9 mouse cellular contexts compared by ENCODE assay signal in genomic region chr4:56802669-56803150, GRCm38 (mm10). TPM values are rescaled to one million over a fixed set of nuclear protein-coding genes. Genes with fewer than 3 reads are reported as not detected.
DNase-seq lines count a peak whose midpoint lies in the region; ATAC-seq and TF ChIP-seq lines count a peak whose summit lies in the region.
"Had no signal": no experiment of that assay in that cellular context is flagged by ENCODE, and none has a peak within 500 bp of the region (broad histone marks: within the 10 kb centered on the region; RNA-seq: fewer than 3 reads in every experiment).

No protein-coding gene starts in this region.

- peak overlapping the region; percentile 89 for H3K9ac ChIP-seq in heart, embryonic 15.5 days
- peak overlapping the region; percentile 78 for H3K9ac ChIP-seq in midbrain, embryonic 14.5 days (replicated peaks; ENCODE audit: low read length)

- WGBS in heart, embryonic 15.5 days = 2% methylated on average over 25 of the region's 25 CpGs
- 3% methylated on average over 25 of the region's 25 CpGs for WGBS in midbrain, embryonic 14.5 days

- peak overlapping the region; percentile 96 for H3K4me3 ChIP-seq in heart, embryonic 15.5 days
- H3K4me3 ChIP-seq in bone marrow macrophage, adult 2 months (ENCODE audit: insufficient read depth, low read length) = peak overlapping the region; percentile 78
- H3K4me3 ChIP-seq in midbrain, embryonic 14.5 days (replicated peaks; ENCODE audit: low read depth, low read length) = peak overlapping the region; percentile 94

- intact Hi-C loops in heart, postnatal 36 days (cut with DNase I) = no loop called here

- H3K4me1 ChIP-seq in heart, embryonic 15.5 days (replicated peaks) = peaks cover 21% of the 10 kb centered on the region
- peaks cover 6% of the 10 kb centered on the region for H3K4me1 ChIP-seq in bone marrow macrophage, adult 2 months (ENCODE audit: control insufficient read depth, insufficient read depth, low read length)
- H3K4me1 ChIP-seq in midbrain, embryonic 14.5 days (ENCODE audit: control insufficient read depth, insufficient read depth, low read length) = peaks cover 19% of the 10 kb centered on the region

- no peaks in the 10 kb centered on the region for H3K27me3 ChIP-seq in heart, embryonic 15.5 days
- H3K27me3 ChIP-seq in midbrain, embryonic 14.5 days (ENCODE audit: control insufficient read depth, insufficient read depth, low read length) = no peaks in the 10 kb centered on the region
- H3K27me3 ChIP-seq: Patski had no signal

- TF ChIP-seq CTCF in bone marrow macrophage, adult 2 months (IDR thresholded peaks at IDR 0.05; ENCODE audit: low read depth, low read length) = no peak

- H3K36me3 ChIP-seq in heart, embryonic 15.5 days = peaks cover 43% of the 10 kb centered on the region
- H3K36me3 ChIP-seq in midbrain, embryonic 14.5 days (ENCODE audit: control insufficient read depth, insufficient read depth, low read length) = peaks cover 51% of the 10 kb centered on the region

- no peak for DNase-seq in heart, postnatal 36 days
- DNase-seq in midbrain, embryonic 14.5 days = no peak
- no peak for DNase-seq in right cerebral cortex, postnatal 25 days
- no peak for DNase-seq in gastrocnemius, postnatal 4 days (ENCODE audit: low spot score in 2 of 2)
- DNase-seq in adrenal gland, postnatal 4 days (ENCODE audit: low spot score in 2 of 2) = no peak

- ATAC-seq in heart, embryonic 15.5 days (replicated peaks; ENCODE audit: insufficient number of reproducible peaks, insufficient read depth, low FRiP score, low read depth) = no peak
- peak; percentile 7 for ATAC-seq in inflammation-experienced regulatory T-cells, adult 6 months
- ATAC-seq in midbrain, embryonic 14.5 days (ENCODE audit: low FRiP score, low TSS enrichment) = no peak; the same call in 1 of the 2 replicates

- no peak for TF ChIP-seq POLR2A in bone marrow macrophage, adult 2 months (IDR thresholded peaks at IDR 0.05; ENCODE audit: borderline replicate concordance, low read depth, low read length)

- H3K9me3 ChIP-seq in heart, embryonic 15.5 days (replicated peaks) = no peaks in the 10 kb centered on the region
- H3K9me3 ChIP-seq in midbrain, embryonic 14.5 days (ENCODE audit: control insufficient read depth, low read length) = no peaks in the 10 kb centered on the region

- H3K27ac ChIP-seq in heart, embryonic 15.5 days = peak overlapping the region; percentile 87
- no peak overlapping the region for H3K27ac ChIP-seq in bone marrow macrophage, adult 2 months (ENCODE audit: insufficient read depth, low read depth, low read length)
- H3K27ac ChIP-seq in midbrain, embryonic 14.5 days (replicated peaks; ENCODE audit: low read depth, low read length) = peak overlapping the region; percentile 91

- H3K4me2 ChIP-seq in heart, embryonic 15.5 days = peak overlapping the region; percentile 95
- H3K4me2 ChIP-seq in midbrain, embryonic 14.5 days (ENCODE audit: low read length) = peak overlapping the region; percentile 62

RNA-seq across cellular contexts. Expression of gene Fam206a, which starts 0.6 kb away (rescaled TPM):
- polyA plus RNA-seq in heart, embryonic 15.5 days (2015; fragmentation: Nextera tagmentation; extraction: Ambion mirVana) = 7.4 and 11.3 TPM in 2 replicates
- 1 to 10 TPM; 2.0 to 2.3 TPM for total RNA-seq in heart, postnatal 36 days (2021)
- polyA plus RNA-seq in bone marrow macrophage, adult 2 months (2012; ENCODE audit: insufficient read depth, insufficient read length, missing spikeins) = 6.8 and 7.3 TPM in 2 replicates
- polyA plus RNA-seq in inflammation-experienced regulatory T-cells, adult 6 months (2017; shearing (Covaris generic)) = 10 to 100 TPM; 11.6 to 16.0 (median 12.9) TPM
- polyA plus RNA-seq in midbrain, embryonic 14.5 days (2014; fragmentation: Nextera tagmentation; extraction: Ambion mirVana) = 13.7 and 17.4 TPM in 2 replicates
- 1 to 10 TPM; 6.9 TPM for total RNA-seq in gastrocnemius, postnatal 4 days (2021)
- total RNA-seq in adrenal gland, postnatal 4 days (2021) = 10 to 100 TPM; 15.1 to 16.1 TPM

RNA-seq across cellular contexts. Expression of gene Elp1, which starts 0.6 kb away (rescaled TPM):
- 21.8 and 29.5 TPM in 2 replicates for polyA plus RNA-seq in heart, embryonic 15.5 days (2015; fragmentation: Nextera tagmentation; extraction: Ambion mirVana)
- total RNA-seq in heart, postnatal 36 days (2021) = 10 to 100 TPM; 16.2 to 19.3 TPM
- 17.3 and 28.7 TPM in 2 replicates for polyA plus RNA-seq in bone marrow macrophage, adult 2 months (2012; ENCODE audit: insufficient read depth, insufficient read length, missing spikeins)
- 10 to 100 TPM; 12.1 to 27.9 (median 23.6) TPM for polyA plus RNA-seq in inflammation-experienced regulatory T-cells, adult 6 months (2017; shearing (Covaris generic))
- polyA plus RNA-seq in midbrain, embryonic 14.5 days (2014; fragmentation: Nextera tagmentation; extraction: Ambion mirVana) = 69.1 and 90.2 TPM in 2 replicates
- total RNA-seq in gastrocnemius, postnatal 4 days (2021) = 10 to 100 TPM; 41.5 to 42.5 TPM
- 10 to 100 TPM; 47.6 to 51.7 TPM for total RNA-seq in adrenal gland, postnatal 4 days (2021)

RNA-seq across cellular contexts. Expression of gene Actl7a, which starts 59.5 kb away (rescaled TPM):
- not detected in 2 replicates for polyA plus RNA-seq in heart, embryonic 15.5 days (2015; fragmentation: Nextera tagmentation; extraction: Ambion mirVana)
- not detected for total RNA-seq in heart, postnatal 36 days (2021)
- not detected in 2 replicates for polyA plus RNA-seq in bone marrow macrophage, adult 2 months (2012; ENCODE audit: insufficient read depth, insufficient read length, missing spikeins)
- not detected for polyA plus RNA-seq in inflammation-experienced regulatory T-cells, adult 6 months (2017; shearing (Covaris generic))
- not detected in 2 replicates for polyA plus RNA-seq in midbrain, embryonic 14.5 days (2014; fragmentation: Nextera tagmentation; extraction: Ambion mirVana)
- total RNA-seq in gastrocnemius, postnatal 4 days (2021) = not detected
- total RNA-seq in adrenal gland, postnatal 4 days (2021) = not detected
- polyA plus RNA-seq: Patski had no signal
